Mouse (Mus musculus): ENCODE measurements around the gene Ilkap. TPM values are rescaled to one million over a fixed set of nuclear protein-coding genes. Genes with fewer than 3 reads are reported as not detected.

Gene Ilkap
- total and polyA plus RNA-seq, 3 experiments: 36.6 to 49.0 (median 47.3) TPM

DNA sequence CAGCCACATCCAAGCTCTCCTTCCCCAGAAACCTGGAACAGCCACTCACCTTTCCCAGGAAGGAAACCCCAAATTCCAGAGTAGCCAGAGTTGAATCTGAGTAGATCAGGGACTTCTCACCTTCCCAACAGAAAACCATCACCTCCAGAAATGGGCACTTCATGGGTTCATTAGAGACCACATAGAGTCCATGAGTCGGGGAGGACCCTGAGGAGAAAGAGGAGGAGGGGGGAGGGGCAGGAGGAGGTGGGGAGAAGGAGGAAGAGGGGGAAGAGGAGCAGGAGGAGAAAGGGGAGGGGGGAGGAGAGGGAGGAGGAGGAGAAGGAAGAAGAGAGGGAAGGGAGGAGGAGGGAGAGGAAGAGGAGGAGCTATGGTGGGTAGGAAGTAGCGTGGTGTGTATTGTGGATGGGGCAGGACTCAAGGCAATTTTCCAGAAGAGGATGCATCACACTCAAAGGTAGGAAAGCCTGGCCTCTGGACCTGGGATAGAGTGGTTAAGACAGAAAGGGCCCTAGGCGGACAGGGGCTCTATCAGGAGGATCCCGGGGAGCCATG is 73.0 kb downstream of the Ilkap start:
- Histone ChIP-seq H3K9ac (ENCODE audit: low read depth, low read length) (no peak overlapping the region), H3K36me3 (ENCODE audit: control insufficient read depth, insufficient read depth, low read length) (no peaks in the 10 kb centered on the region), H3K79me2 (replicated peaks; ENCODE audit: control insufficient read depth, insufficient read depth, low read length) (no peaks in the 10 kb centered on the region), H3K4me1 (ENCODE audit: control insufficient read depth, insufficient read depth, low read length) (no peaks in the 10 kb centered on the region), H3K4me3 (no peak overlapping the region), H3K27me3 (ENCODE audit: control insufficient read depth, insufficient read depth, low read length) (no peaks in the 10 kb centered on the region), H3K27ac (no peak overlapping the region)
- WGBS: 66% methylated on average over 4 of the region's 4 CpGs
- no peak for DNase-seq
- TF ChIP-seq CTCF (IDR thresholded peaks at IDR 0.05) (no peak), EP300 (IDR thresholded peaks at IDR 0.05; ENCODE audit: insufficient read depth, low read depth, low read length) (no peak), POLR2A (IDR thresholded peaks at IDR 0.05; ENCODE audit: insufficient read depth, low read depth, low read length) (no peak)
- intact Hi-C loops (cut with DNase I): no loop called here

DNA sequence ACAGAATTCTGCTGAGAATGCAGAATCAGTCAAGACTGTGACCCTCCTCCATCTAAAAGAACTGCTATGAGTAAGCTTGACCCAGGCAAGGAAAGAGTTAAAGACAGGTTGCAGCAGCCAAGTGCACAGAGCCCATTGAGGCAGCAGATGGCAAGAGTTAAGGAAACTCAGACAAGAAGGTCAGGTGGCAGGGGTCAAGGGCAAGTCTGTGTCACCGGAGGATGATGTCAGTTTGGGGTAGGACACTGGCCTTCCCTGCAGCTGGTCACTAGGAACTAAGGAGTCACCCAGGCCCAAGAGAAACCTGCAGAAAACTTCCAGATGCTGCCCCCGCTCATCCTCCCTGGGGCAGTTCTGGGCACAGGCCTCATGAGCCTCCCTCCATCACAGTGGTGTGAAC is 74.0 kb downstream of the Ilkap start:
- no peak for TF ChIP-seq CTCF (IDR thresholded peaks at IDR 0.05)
- no peak for TF ChIP-seq EP300 (IDR thresholded peaks at IDR 0.05; ENCODE audit: insufficient read depth, low read depth, low read length)
- no peaks in the 10 kb centered on the region for H3K36me3 ChIP-seq (ENCODE audit: control insufficient read depth, insufficient read depth, low read length)
- H3K79me2 ChIP-seq (replicated peaks; ENCODE audit: control insufficient read depth, insufficient read depth, low read length): no peaks in the 10 kb centered on the region
- 72% methylated on average over 2 of the region's 2 CpGs for WGBS
- no peaks in the 10 kb centered on the region for H3K4me1 ChIP-seq (ENCODE audit: control insufficient read depth, insufficient read depth, low read length)
- DNase-seq: no peak
- no peaks in the 10 kb centered on the region for H3K27me3 ChIP-seq (ENCODE audit: control insufficient read depth, insufficient read depth, low read length)
- H3K27ac ChIP-seq: no peak overlapping the region
- no peak overlapping the region for H3K4me3 ChIP-seq
- intact Hi-C loops (cut with DNase I): no loop called here
- H3K9ac ChIP-seq (ENCODE audit: low read depth, low read length): no peak overlapping the region

Other genes starting within 250 kb of the Ilkap start
- gene Ramp1, start 219.0 kb downstream of the Ilkap start, total RNA-seq (2021): 1 to 10 TPM; 4.5 to 5.8 TPM
- gene Ramp1, start 219.0 kb downstream of the Ilkap start, polyA plus RNA-seq (2012; rRNA removed): 9.2 and 20.2 TPM in 2 replicates
- gene Ube2f, start 148.5 kb downstream of the Ilkap start, total RNA-seq (2021): 10 to 100 TPM; 43.1 to 48.1 TPM
- gene Ube2f, start 148.5 kb downstream of the Ilkap start, polyA plus RNA-seq (2012; rRNA removed): 39.4 and 62.5 TPM in 2 replicates
- gene Scly, start 100.5 kb downstream of the Ilkap start, total RNA-seq (2021): 10 to 100 TPM; 17.0 to 19.2 TPM
- gene Scly, start 100.5 kb downstream of the Ilkap start, polyA plus RNA-seq (2012; rRNA removed): 14.4 and 18.3 TPM in 2 replicates
- not detected for gene Espnl, start 76.7 kb downstream of the Ilkap start, total RNA-seq (2021)
- 0.06 TPM in 2 replicates for gene Espnl, start 76.7 kb downstream of the Ilkap start, polyA plus RNA-seq (2012; rRNA removed)
- 10 to 100 TPM; 34.7 to 46.0 TPM for gene Klhl30, start 47.8 kb downstream of the Ilkap start, total RNA-seq (2021)
- gene Klhl30, start 47.8 kb downstream of the Ilkap start, polyA plus RNA-seq (2012; rRNA removed): 59.8 and 72.0 TPM in 2 replicates
- under 1 TPM in 1 of 2 experiments, not detected in 1; 0.09 TPM for gene Erfe, start 32.4 kb downstream of the Ilkap start, total RNA-seq (2021)
- gene Erfe, start 32.4 kb downstream of the Ilkap start, polyA plus RNA-seq (2012; rRNA removed): 0.29 TPM in 2 replicates
- 10 to 100 TPM; 17.4 to 18.2 TPM for gene Hes6, start 15.2 kb upstream of the Ilkap start, total RNA-seq (2021)
- 23.6 and 25.8 TPM in 2 replicates for gene Hes6, start 15.2 kb upstream of the Ilkap start, polyA plus RNA-seq (2012; rRNA removed)
- 10 to 100 TPM in 1 of 2 experiments, 1 to 10 TPM in 1; 3.8 to 13.8 TPM for gene Per2, start 60.5 kb upstream of the Ilkap start, total RNA-seq (2021)
- 5.3 and 6.3 TPM in 2 replicates for gene Per2, start 60.5 kb upstream of the Ilkap start, polyA plus RNA-seq (2012; rRNA removed)
- gene Traf3ip1, start 95.8 kb upstream of the Ilkap start, total RNA-seq (2021): 1 to 10 TPM; 5.0 to 5.1 TPM
- gene Traf3ip1, start 95.8 kb upstream of the Ilkap start, polyA plus RNA-seq (2012; rRNA removed): 5.0 and 5.3 TPM in 2 replicates
- gene Asb1, start 141.7 kb upstream of the Ilkap start, total RNA-seq (2021): 10 to 100 TPM; 17.9 to 19.4 TPM
- 8.1 and 13.1 TPM in 2 replicates for gene Asb1, start 141.7 kb upstream of the Ilkap start, polyA plus RNA-seq (2012; rRNA removed)

Data from heart, adult 2 months (tissue).